ENCODE assay signal across 8 mouse cellular contexts in genomic region chr12:3572581-3573397, GRCm38 (mm10). TPM values are rescaled to one million over a fixed set of nuclear protein-coding genes. Genes with fewer than 3 reads are reported as not detected.
DNase-seq lines count a peak whose midpoint lies in the region; ATAC-seq and TF ChIP-seq lines count a peak whose summit lies in the region.

No protein-coding gene starts in this region.

- H3K36me3 ChIP-seq in embryonic facial prominence, embryonic 10.5 days (replicated peaks), result no peaks in the 10 kb centered on the region
- no peaks in the 10 kb centered on the region for H3K36me3 ChIP-seq in heart, postnatal 0 days (replicated peaks; ENCODE audit: control insufficient read depth, insufficient read depth, low read length)
- no peaks in the 10 kb centered on the region for H3K36me3 ChIP-seq in lung, postnatal 0 days (ENCODE audit: insufficient read depth, low read length)

- 0 out of 2 replicates have a peak, but pooled peaks cover 6% of the 10 kb centered on the region for H3K27me3 ChIP-seq in embryonic facial prominence, embryonic 10.5 days (replicated peaks; ENCODE audit: low read depth, poor library complexity, severe bottlenecking)
- no peaks in the 10 kb centered on the region for H3K27me3 ChIP-seq in heart, postnatal 0 days (ENCODE audit: control insufficient read depth, insufficient read depth, low read length)
- H3K27me3 ChIP-seq in lung, postnatal 0 days (replicated peaks; ENCODE audit: insufficient read depth, low read length), result no peaks in the 10 kb centered on the region

- peak; percentile 61 for ATAC-seq in CD4-positive, CD25-positive, alpha-beta regulatory T cell, adult 4 months
- ATAC-seq in heart, postnatal 0 days (ENCODE audit: insufficient read depth, low read depth), result peak; percentile 68
- ATAC-seq in lung, postnatal 0 days, result peak; percentile 80

- under 1% methylated on average over 53 of the region's 53 CpGs for WGBS in embryonic facial prominence, embryonic 10.5 days
- 2% methylated on average over 52 of the region's 53 CpGs for WGBS in heart, postnatal 0 days
- 1% methylated on average over 53 of the region's 53 CpGs for WGBS in lung, postnatal 0 days
- 2% methylated on average over 53 of the region's 53 CpGs for WGBS in olfactory bulb, adult 2 months

- H3K9me3 ChIP-seq in embryonic facial prominence, embryonic 10.5 days, result no peaks in the 10 kb centered on the region
- H3K9me3 ChIP-seq in heart, postnatal 0 days (replicated peaks; ENCODE audit: control insufficient read depth, low read length), result no peaks in the 10 kb centered on the region
- no peaks in the 10 kb centered on the region for H3K9me3 ChIP-seq in lung, postnatal 0 days (ENCODE audit: low read length)

- peak overlapping the region; percentile 97 for H3K27ac ChIP-seq in embryonic facial prominence, embryonic 10.5 days (replicated peaks)
- peak overlapping the region; percentile 77 for H3K27ac ChIP-seq in heart, postnatal 0 days (ENCODE audit: low read depth)
- H3K27ac ChIP-seq in lung, postnatal 0 days (ENCODE audit: low read length), result peak overlapping the region; percentile 91
- H3K27ac ChIP-seq in olfactory bulb, adult 2 months (ENCODE audit: insufficient read depth, low read depth, low read length), result peak overlapping the region; percentile 85

- H3K4me3 ChIP-seq in embryonic facial prominence, embryonic 10.5 days, result peak overlapping the region; percentile 92
- peak overlapping the region; percentile 82 for H3K4me3 ChIP-seq in heart, postnatal 0 days (ENCODE audit: low read depth, low read length)
- peak overlapping the region; percentile 97 for H3K4me3 ChIP-seq in lung, postnatal 0 days (ENCODE audit: low read depth, low read length)
- peak overlapping the region; percentile 94 for H3K4me3 ChIP-seq in olfactory bulb, adult 2 months (ENCODE audit: insufficient read depth, low read depth, low read length)

- H3K4me1 ChIP-seq in embryonic facial prominence, embryonic 10.5 days, result peaks cover 14% of the 10 kb centered on the region
- no peaks in the 10 kb centered on the region for H3K4me1 ChIP-seq in heart, postnatal 0 days (ENCODE audit: control insufficient read depth, insufficient read depth)
- H3K4me1 ChIP-seq in lung, postnatal 0 days (ENCODE audit: insufficient read depth, low read depth, low read length), result no peaks in the 10 kb centered on the region
- H3K4me1 ChIP-seq in olfactory bulb, adult 2 months (ENCODE audit: control insufficient read depth, insufficient read depth, low read length), result peaks cover 10% of the 10 kb centered on the region

- H3K9ac ChIP-seq in heart, postnatal 0 days (replicated peaks; ENCODE audit: low read depth, low read length), result peak overlapping the region; percentile 70
- H3K9ac ChIP-seq in lung, postnatal 0 days (replicated peaks; ENCODE audit: low read depth), result peak overlapping the region; percentile 78

- peak; percentile 7; the same call in 1 of the 2 replicates for TF ChIP-seq POLR2A in olfactory bulb, adult 2 months (IDR thresholded peaks at IDR 0.05; ENCODE audit: insufficient read depth, low read depth, low read length)

- TF ChIP-seq CTCF in heart, postnatal 0 days (IDR thresholded peaks at IDR 0.05; ENCODE audit: low read depth), result no peak
- no peak for TF ChIP-seq CTCF in lung, postnatal 0 days (IDR thresholded peaks at IDR 0.05)
- TF ChIP-seq CTCF in olfactory bulb, adult 2 months (IDR thresholded peaks at IDR 0.05; ENCODE audit: insufficient read depth, low read depth, low read length), result no peak

- no peak for TF ChIP-seq EP300 in heart, postnatal 0 days (IDR thresholded peaks at IDR 0.05; ENCODE audit: low read depth)
- TF ChIP-seq EP300 in lung, postnatal 0 days (IDR thresholded peaks at IDR 0.05), result no peak

- peak; percentile 70 for DNase-seq in adrenal gland, adult 2 months
- DNase-seq in embryonic facial prominence, embryonic 10.5 days (ENCODE audit: low spot score), result peak; percentile 76
- DNase-seq in heart, postnatal 0 days (ENCODE audit: low spot score), result peak; percentile 32
- peak; percentile 35 to 49 for DNase-seq in layer of hippocampus, adult 18-20 months (ENCODE audit: low spot score in 2 of 2)
- peak; percentile 72 for DNase-seq in lung, postnatal 0 days (ENCODE audit: low spot score)
- DNase-seq in urinary bladder, postnatal 25 days (ENCODE audit: low spot score), result peak; percentile 44

- peak overlapping the region; percentile 73 for H3K4me2 ChIP-seq in heart, postnatal 0 days (ENCODE audit: low read depth, low read length)
- H3K4me2 ChIP-seq in lung, postnatal 0 days (replicated peaks; ENCODE audit: low read depth, low read length), result peak overlapping the region; percentile 71

RNA-seq across cellular contexts. Expression of gene Dtnb, which starts 0.6 kb away (rescaled TPM):
- 10 to 100 TPM; 25.4 to 28.0 TPM for polyA plus RNA-seq in CD4-positive, CD25-positive, alpha-beta regulatory T cell, adult 4 months (2017; shearing (Covaris generic))
- 10 to 100 TPM; 24.9 to 38.2 TPM for total RNA-seq in adrenal gland, adult 2 months (2021)
- polyA plus RNA-seq in adrenal gland, adult 2 months (2012; rRNA removed), result 31.2 and 32.7 TPM in 2 replicates
- 37.8 and 43.2 TPM in 2 replicates for polyA plus RNA-seq in embryonic facial prominence, embryonic 10.5 days (2016; fragmentation: Nextera tagmentation; extraction: Ambion mirVana)
- total RNA-seq in heart, postnatal 0 days (2014; rRNA removed; ENCODE audit: low replicate concordance), result 25.5 and 30.7 TPM in 2 replicates
- 4.7 and 5.7 TPM in 2 replicates for polyA plus RNA-seq in heart, postnatal 0 days (2015; fragmentation: Nextera tagmentation; extraction: Ambion mirVana)
- 100 to 1,000 TPM; 119 to 131 TPM for total RNA-seq in layer of hippocampus, adult 18-20 months (2021)
- 14.5 and 18.8 TPM in 2 replicates for polyA plus RNA-seq in lung, postnatal 0 days (2015; fragmentation: Nextera tagmentation; extraction: Ambion mirVana)
- polyA plus RNA-seq in olfactory bulb, adult 2 months (2012; ENCODE audit: insufficient read depth, insufficient read length, low replicate concordance, missing spikeins), result not detected in 2 replicates

Comparison
In these comparisons a context has a peak if more than half of its experiments do, and no peak if none do; other contexts are left out.
1. Peak in every context shown above with its lines: DNase-seq, ATAC-seq, H3K4me3 ChIP-seq and H3K27ac ChIP-seq.